Mouse (Mus musculus) forebrain, embryonic 11.5 days (tissue): ENCODE measurements around the gene Klhdc3. TPM values are rescaled to one million over a fixed set of nuclear protein-coding genes. Genes with fewer than 3 reads are reported as not detected.

Experiments
- ATAC-seq: fragments of 200-750 bp; cut with Nextera tagmentation; replicated peaks from 2 replicates; pipeline ENCODE4 v1.8.0; 2017; ENCODE audit warnings: moderate TSS enrichment; ENCODE audit not compliant: low FRiP score
- DNase-seq: peaks from one replicate; pipeline ENCODE4 v3.0.0-alpha.2; 2017; ENCODE audit warnings: low spot score
- H3K27ac ChIP-seq: fragments of 300-500 bp; sonication (generic); 2 replicates; pipeline ENCODE4 v1.5.1; 2014; ENCODE audit warnings: low read depth, low read length
- H3K27me3 ChIP-seq: fragments of 300-500 bp; sonication (generic); 2 replicates; pipeline ENCODE4 v1.6.1; 2014; ENCODE audit warnings: mild to moderate bottlenecking, low read length, mixed read lengths; ENCODE audit not compliant: control insufficient read depth, insufficient read depth
- H3K36me3 ChIP-seq: fragments of 300-500 bp; sonication (generic); 2 replicates; pipeline ENCODE4 v1.6.1; 2014; ENCODE audit warnings: mild to moderate bottlenecking, low read length, moderate library complexity, mixed read lengths; ENCODE audit not compliant: control insufficient read depth, insufficient read depth
- H3K4me1 ChIP-seq: fragments of 300-500 bp; sonication (generic); replicated peaks from 2 replicates; pipeline ENCODE4 v1.6.1; 2014; ENCODE audit warnings: low read length, mixed read lengths; ENCODE audit not compliant: control insufficient read depth, insufficient read depth
- H3K4me2 ChIP-seq: fragments of 300-500 bp; sonication (generic); 2 replicates; pipeline ENCODE4 v1.6.1; 2014; ENCODE audit warnings: low read depth, mild to moderate bottlenecking, low read length, moderate library complexity, mixed read lengths; ENCODE audit not compliant: severe bottlenecking
- H3K4me3 ChIP-seq: fragments of 300-500 bp; sonication (generic); 2 replicates; pipeline ENCODE4 v1.5.1; 2014; ENCODE audit warnings: low read depth, low read length
- H3K9ac ChIP-seq: fragments of 300-500 bp; sonication (generic); 2 replicates; pipeline ENCODE4 v1.6.1; 2014; ENCODE audit warnings: low read length
- H3K9me3 ChIP-seq: fragments of 300-500 bp; sonication (generic); 2 replicates; pipeline ENCODE4 v1.6.1; 2016; ENCODE audit warnings: low read length, mixed read lengths; ENCODE audit not compliant: control insufficient read depth
- WGBS: fragments of 180-500 bp; shearing (Covaris S2); extraction: QIAGEN DNeasy Blood & Tissue Kit; methylation state at CpG from one replicate; pipeline ENCODE4 v1.1.7; 2014; 5-methylcytosine and 5-hydroxymethylcytosine counted together
- polyA plus RNA-seq: library from polyadenylated mRNA; unstranded; fragments of >200 nt; fragmentation: Nextera tagmentation; extraction: Ambion mirVana; gene quantifications from 2 replicates; pipeline ENCODE4 v1.2.1, GENCODE M21; 2014

Gene Klhdc3
- polyA plus RNA-seq, 1 experiment from 2014 or later: 117 TPM

- WGBS: 90% methylated on average over 8 of the region's 9 CpGs
- Histone ChIP-seq H3K27me3 (no peaks in the 10 kb centered on the region), H3K9ac (peak within 1 kb of the TSS; percentile 64), H3K4me2 (peak within 1 kb of the TSS; percentile 60), H3K9me3 (no peaks in the 10 kb centered on the region), H3K4me1 (peaks cover 13% of the 10 kb centered on the region), H3K4me3 (peak within 1 kb of the TSS; percentile 84), H3K36me3 (peaks cover 3% of the 10 kb centered on the region), H3K27ac (no peak within 1 kb of the TSS)
- no peak for ATAC-seq
- DNase-seq: no peak
Observed at GRCm38 (mm10) chr17:46678416-46678815, 2.3 kb downstream of the Klhdc3 start, which contains the start of gene Mea1. Mea1 (plus strand) TSS chr17:46678793.

DNA sequence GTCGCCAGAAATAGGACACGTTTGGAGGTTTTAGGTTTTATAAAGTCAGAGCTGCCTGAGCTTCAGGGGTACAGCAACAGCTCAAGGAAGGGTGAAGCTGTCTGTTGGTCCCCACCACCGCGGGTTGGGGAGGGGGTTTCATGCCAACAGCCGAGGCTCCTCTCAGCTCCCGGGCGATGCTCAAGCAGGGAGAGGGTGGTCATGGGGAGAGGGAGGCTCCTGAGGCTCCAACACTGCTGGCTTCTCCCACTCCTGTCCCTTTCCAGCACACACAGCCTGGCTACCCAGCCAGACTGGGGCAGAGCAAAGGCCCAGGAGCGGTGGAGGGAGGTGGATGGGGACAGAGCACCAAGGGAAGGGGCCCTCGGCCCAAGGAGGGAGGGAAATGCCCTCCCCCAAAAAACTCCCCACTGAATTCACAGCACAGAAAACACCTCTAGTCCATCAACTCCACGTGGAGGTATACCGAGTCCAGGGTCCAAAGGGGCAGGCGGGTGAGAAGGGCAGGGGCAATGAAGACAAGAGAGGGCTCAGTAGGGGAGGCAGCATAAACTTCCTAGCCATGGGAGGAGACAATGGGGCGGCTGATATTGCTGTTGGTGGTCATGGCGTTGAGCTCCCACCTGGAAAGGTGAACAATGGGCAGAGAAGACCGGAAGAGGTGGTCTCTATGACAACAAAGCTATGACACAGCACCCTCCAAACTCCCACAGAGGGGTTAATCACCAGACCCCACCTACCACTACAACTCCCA lies 6.0 kb downstream of the Klhdc3 start:
- no peak for DNase-seq
- H3K9ac ChIP-seq: peak overlapping the region; percentile 78
- H3K36me3 ChIP-seq: peaks cover 6% of the 10 kb centered on the region
- WGBS: 21% methylated on average over 15 of the region's 15 CpGs
- ATAC-seq: peak; percentile 34
- H3K27me3 ChIP-seq: no peaks in the 10 kb centered on the region
- no peaks in the 10 kb centered on the region for H3K9me3 ChIP-seq
- H3K4me1 ChIP-seq: peaks cover 8% of the 10 kb centered on the region
- H3K4me2 ChIP-seq: peak overlapping the region; percentile 73
- H3K4me3 ChIP-seq: peak overlapping the region; percentile 80
- peak overlapping the region; percentile 57 for H3K27ac ChIP-seq

- ATAC-seq (peak; percentile 89), DNase-seq (peak; percentile 93)
- Histone ChIP-seq H3K4me2 (peak within 1 kb of the TSS; percentile 73), H3K4me1 (peaks cover 6% of the 10 kb centered on the region), H3K27ac (peak within 1 kb of the TSS; percentile 57), H3K36me3 (peaks cover 13% of the 10 kb centered on the region), H3K9me3 (no peaks in the 10 kb centered on the region), H3K27me3 (no peaks in the 10 kb centered on the region), H3K9ac (peak within 1 kb of the TSS; percentile 78), H3K4me3 (peak within 1 kb of the TSS; percentile 80)
- 1% methylated on average over 43 of the region's 43 CpGs for WGBS
Observed at GRCm38 (mm10) chr17:46673850-46674529, 6.7 kb downstream of the Klhdc3 start, which contains the start of gene Rrp36. Rrp36 (minus strand) TSS chr17:46674352.

DNA sequence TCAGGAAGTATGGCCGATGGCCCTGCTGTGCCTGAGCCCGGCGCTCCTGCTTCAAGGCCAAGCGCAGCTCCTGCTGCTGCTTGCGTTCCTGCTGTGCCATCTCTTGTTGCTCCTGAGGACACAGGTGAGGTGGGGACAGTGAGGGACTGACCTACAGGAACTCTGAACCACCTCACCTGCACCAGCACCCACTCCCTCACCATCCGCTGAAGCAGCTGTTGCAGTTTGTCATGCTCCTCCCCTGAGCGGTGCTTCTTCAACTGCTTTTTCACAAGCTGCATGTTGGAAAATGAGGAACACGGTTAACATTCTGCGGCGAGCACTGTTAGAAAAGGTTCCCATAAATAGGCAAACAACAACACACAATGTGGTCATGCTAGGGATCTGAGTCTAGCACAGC lies 10.8 kb downstream of the Klhdc3 start:
- Histone ChIP-seq H3K9ac (no peak overlapping the region), H3K4me1 (peaks cover 6% of the 10 kb centered on the region), H3K4me2 (no peak overlapping the region), H3K4me3 (no peak overlapping the region), H3K9me3 (no peaks in the 10 kb centered on the region), H3K27me3 (no peaks in the 10 kb centered on the region), H3K36me3 (peaks cover 12% of the 10 kb centered on the region), H3K27ac (no peak overlapping the region)
- WGBS: 96% methylated on average over 10 of the region's 10 CpGs
- ATAC-seq (no peak), DNase-seq (no peak)

DNA sequence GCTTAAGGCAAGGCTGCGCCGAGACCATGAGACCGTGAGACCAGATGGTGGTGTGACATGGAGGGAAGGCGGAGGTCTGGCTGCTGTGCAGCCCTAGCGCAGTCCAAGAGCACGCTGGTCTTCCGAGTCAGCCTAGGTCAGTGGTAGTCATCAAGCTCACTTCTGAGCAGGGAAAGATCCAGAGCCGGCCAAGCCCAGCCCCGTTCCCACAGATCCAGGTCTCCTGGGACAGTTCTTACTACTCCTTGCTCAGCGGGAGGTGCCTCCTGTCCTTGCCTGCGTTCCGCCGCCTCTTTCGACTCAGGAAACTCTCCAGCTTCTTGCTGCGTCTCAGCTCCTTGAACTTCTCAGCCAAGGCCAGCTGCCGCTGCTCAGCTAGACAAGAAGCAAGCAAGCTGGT lies 13.0 kb downstream of the Klhdc3 start:
- ATAC-seq: no peak
- Histone ChIP-seq H3K9ac (no peak overlapping the region), H3K36me3 (peaks cover 18% of the 10 kb centered on the region), H3K4me1 (no peaks in the 10 kb centered on the region), H3K27ac (no peak overlapping the region), H3K9me3 (no peaks in the 10 kb centered on the region), H3K4me2 (no peak overlapping the region), H3K27me3 (no peaks in the 10 kb centered on the region), H3K4me3 (no peak overlapping the region)
- no peak for DNase-seq
- 95% methylated on average over 16 of the region's 16 CpGs for WGBS

DNA sequence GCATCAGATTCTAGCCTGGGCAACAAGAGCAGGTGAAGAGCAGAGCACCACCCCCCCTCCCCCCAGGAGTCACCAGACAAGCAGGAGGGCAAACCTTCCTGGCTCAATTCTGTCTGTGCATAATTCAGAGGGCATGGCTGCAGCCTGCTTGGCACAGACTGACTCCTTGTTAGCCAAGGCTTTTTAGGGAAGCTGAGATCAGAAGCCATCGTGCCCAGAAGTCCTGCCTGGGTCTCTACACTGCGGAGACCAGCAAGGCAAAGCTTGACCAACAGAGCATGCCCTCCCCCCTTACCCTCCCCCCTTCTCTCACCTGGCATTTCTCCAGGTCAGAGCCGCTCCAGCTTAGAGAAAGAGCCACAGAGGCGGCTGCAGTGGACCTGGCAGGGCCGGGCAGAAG lies 18.0 kb downstream of the Klhdc3 start:
- Histone ChIP-seq H3K27me3 (no peaks in the 10 kb centered on the region), H3K9me3 (no peaks in the 10 kb centered on the region), H3K4me1 (no peaks in the 10 kb centered on the region), H3K27ac (no peak overlapping the region), H3K4me2 (no peak overlapping the region), H3K4me3 (no peak overlapping the region), H3K36me3 (peaks cover 25% of the 10 kb centered on the region), H3K9ac (no peak overlapping the region)
- 97% methylated on average over 5 of the region's 5 CpGs for WGBS
- no peak for DNase-seq
- ATAC-seq: no peak

DNA sequence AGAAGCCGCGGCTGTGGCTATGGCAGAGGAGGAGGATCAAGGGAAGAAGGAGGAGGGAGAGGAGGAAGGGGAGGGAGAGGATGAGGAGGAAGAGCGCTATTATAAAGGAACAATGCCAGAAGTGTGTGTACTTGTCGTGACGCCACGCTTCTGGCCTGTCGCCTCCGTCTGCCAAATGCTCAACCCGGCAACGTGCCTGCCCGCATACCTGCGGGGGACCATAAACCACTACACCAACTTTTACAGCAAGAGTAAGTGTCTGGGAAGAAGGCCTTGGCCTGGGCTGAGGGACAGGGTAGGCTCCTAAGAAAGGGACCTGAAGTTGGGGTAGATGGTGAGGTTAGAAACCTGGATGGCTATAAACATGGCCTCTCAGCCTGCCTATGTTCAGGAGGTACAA lies 18.7 kb downstream of the Klhdc3 start:
- no peak overlapping the region for H3K4me2 ChIP-seq
- WGBS: 97% methylated on average over 12 of the region's 12 CpGs
- H3K4me3 ChIP-seq: no peak overlapping the region

DNA sequence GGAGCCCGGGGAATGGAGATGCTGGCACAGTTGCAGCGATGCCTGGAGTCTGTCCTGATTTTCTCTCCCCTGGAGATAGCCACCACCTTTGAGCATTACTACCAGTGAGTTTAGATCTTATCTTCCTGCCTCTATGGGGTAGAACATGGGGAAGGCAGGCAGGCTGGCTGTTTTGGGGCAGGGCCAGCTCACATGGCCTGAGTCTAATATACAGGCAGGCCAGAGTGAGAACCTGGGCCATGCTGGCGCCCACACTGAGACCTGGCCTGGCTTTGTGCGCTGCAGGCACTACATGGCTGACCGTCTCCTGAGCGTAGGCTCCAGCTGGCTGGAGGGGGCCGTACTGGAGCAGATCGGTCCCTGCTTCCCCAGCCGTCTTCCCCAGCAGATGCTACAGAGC lies 19.4 kb downstream of the Klhdc3 start:
- WGBS: 96% methylated on average over 9 of the region's 9 CpGs
- no peak overlapping the region for H3K4me3 ChIP-seq
- no peak for DNase-seq

More for the DNA sequence above, 18.7 kb downstream of the Klhdc3 start:
- DNase-seq (no peak), ATAC-seq (no peak)
- peaks cover 29% of the 10 kb centered on the region for H3K36me3 ChIP-seq
- H3K27me3 ChIP-seq: no peaks in the 10 kb centered on the region
- no peak overlapping the region for H3K9ac ChIP-seq
- H3K27ac ChIP-seq: no peak overlapping the region
- no peaks in the 10 kb centered on the region for H3K9me3 ChIP-seq
- no peaks in the 10 kb centered on the region for H3K4me1 ChIP-seq

More for the DNA sequence above, 19.4 kb downstream of the Klhdc3 start:
- H3K4me1 ChIP-seq: no peaks in the 10 kb centered on the region
- no peak overlapping the region for H3K27ac ChIP-seq
- no peak for ATAC-seq
- peaks cover 27% of the 10 kb centered on the region for H3K36me3 ChIP-seq
- H3K9me3 ChIP-seq: no peaks in the 10 kb centered on the region
- no peaks in the 10 kb centered on the region for H3K27me3 ChIP-seq
- no peak overlapping the region for H3K4me2 ChIP-seq
- H3K9ac ChIP-seq: no peak overlapping the region
